Mouse (Mus musculus) kidney, postnatal 25 days (tissue): ENCODE data around the gene Btbd35f15.
"Not testable (repeated sequence)": the region's sequence is repeated elsewhere in the genome, so short reads cannot be mapped to it uniquely, and the experiment has no call there.

Experiments
- DNase-seq, 2 experiments: peaks; one replicate each; pipeline ENCODE4 v3.0.0; 2021; ENCODE audit warnings: mixed read lengths in 2 of 2

Gene Btbd35f15

GRCm38 (mm10) chrX:33577214-33577613, at the start of gene Btbd35f15:
Btbd35f15 (minus strand) TSS chrX:33577314.
- DNase-seq = not testable (repeated sequence)
